Mouse (Mus musculus) ES-Bruce4 (cell line): ENCODE results near the gene Rrp7a. TPM values are rescaled to one million over a fixed set of nuclear protein-coding genes. Genes with fewer than 3 reads are reported as not detected.

Source experiments
- H3K27ac ChIP-seq: 2 replicates; pipeline ENCODE4 v1.5.1; 2012; ENCODE audit warnings: low read length, inconsistent platforms; ENCODE audit not compliant: insufficient read depth
- H3K27me3 ChIP-seq: 2 replicates; pipeline ENCODE4 v1.6.1; 2012; ENCODE audit warnings: mild to moderate bottlenecking, low read length, inconsistent platforms; ENCODE audit not compliant: control insufficient read depth, poor library complexity, insufficient read depth, severe bottlenecking
- H3K36me3 ChIP-seq: 2 replicates; pipeline ENCODE4 v1.6.1; 2012; ENCODE audit warnings: inconsistent platforms, mild to moderate bottlenecking, low read length, moderate library complexity; ENCODE audit not compliant: control insufficient read depth, poor library complexity, insufficient read depth, severe bottlenecking
- H3K4me1 ChIP-seq: one replicate; pipeline ENCODE4 v1.8.1; 2011; ENCODE audit warnings: low read length; ENCODE audit not compliant: control insufficient read depth, insufficient read depth
- H3K4me3 ChIP-seq: 2 replicates; pipeline ENCODE4 v1.5.1; 2011; ENCODE audit warnings: low read depth, mild to moderate bottlenecking, low read length
- H3K9ac ChIP-seq: 2 replicates; pipeline ENCODE4 v1.6.1; 2012; ENCODE audit warnings: low read depth, mild to moderate bottlenecking, inconsistent platforms; ENCODE audit not compliant: poor library complexity, severe bottlenecking
- H3K9me3 ChIP-seq: replicated peaks from 2 replicates; pipeline ENCODE4 v1.6.1; 2012; ENCODE audit warnings: mild to moderate bottlenecking, low read length, inconsistent platforms; ENCODE audit not compliant: control insufficient read depth, poor library complexity, insufficient read depth, severe bottlenecking
- CTCF ChIP-seq: IDR thresholded peaks from one replicate; pipeline ENCODE4 v1.8.1; 2011; ENCODE audit warnings: low read depth, low read length
- EP300 ChIP-seq: IDR thresholded peaks from 2 replicates; pipeline ENCODE4 v1.6.1; 2011; ENCODE audit warnings: low read depth, low read length; ENCODE audit not compliant: insufficient read depth
- POLR2A ChIP-seq: IDR thresholded peaks from one replicate; pipeline ENCODE4 v1.8.1; 2011; ENCODE audit warnings: low read length; ENCODE audit not compliant: insufficient read depth
- polyA plus RNA-seq: library from polyadenylated mRNA; stranded (reverse); fragments of >200 nt; gene quantifications from 2 replicates; pipeline ENCODE4 v1.2.4, GENCODE M21; 2011; ENCODE audit warnings: low read depth; ENCODE audit not compliant: missing spikeins, insufficient read depth, insufficient read length

Rrp7a gene
- polyA plus RNA-seq, 1 experiment, result 90.8 TPM

- peaks cover 3% of the 10 kb centered on the region for H3K4me1 ChIP-seq
- no peaks in the 10 kb centered on the region for H3K27me3 ChIP-seq
- H3K36me3 ChIP-seq, result no peaks in the 10 kb centered on the region
- no peaks in the 10 kb centered on the region for H3K9me3 ChIP-seq
- TF ChIP-seq EP300 (no peak), CTCF (no peak), POLR2A (no peak)
- H3K27ac ChIP-seq, result no peak overlapping the region
- H3K4me3 ChIP-seq, result no peak overlapping the region
- no peak overlapping the region for H3K9ac ChIP-seq
These were observed 28.9 kb downstream of the Rrp7a start for GRCm38 (mm10) chr15:83093687-83094086.

DNA sequence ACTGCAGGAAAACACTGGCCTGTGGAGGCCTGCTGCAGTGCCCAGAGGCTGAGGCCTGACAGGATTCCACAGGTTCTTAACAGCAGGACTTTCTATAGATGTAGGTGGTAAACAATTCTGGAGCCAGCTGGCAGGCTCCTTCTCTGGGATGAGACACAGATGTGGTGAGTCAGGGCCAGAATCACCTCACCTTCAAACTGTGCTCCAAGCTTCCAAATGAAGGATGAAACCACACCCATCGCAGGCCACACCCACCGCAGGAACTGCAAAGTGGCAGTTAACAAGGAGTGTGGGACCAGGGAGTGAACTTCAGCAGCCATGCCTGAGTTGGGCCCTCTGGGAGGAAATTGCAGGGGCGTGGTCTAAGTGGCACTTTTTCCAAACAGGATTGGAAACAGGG is 31.7 kb downstream of the Rrp7a start:
- H3K36me3 ChIP-seq, result no peaks in the 10 kb centered on the region
- no peaks in the 10 kb centered on the region for H3K27me3 ChIP-seq
- TF ChIP-seq EP300 (peak; percentile 67; the same call in 1 of the 2 replicates), POLR2A (no peak)
- H3K9me3 ChIP-seq, result no peaks in the 10 kb centered on the region
- H3K9ac ChIP-seq, result no peak overlapping the region
- H3K4me1 ChIP-seq, result peaks cover 5% of the 10 kb centered on the region
- 0 out of 2 replicates have a peak overlapping the region, but pooled peaks have one; percentile 11 for H3K27ac ChIP-seq
- no peak overlapping the region for H3K4me3 ChIP-seq

GRCm38 (mm10) chr15:83089429-83089605 is 33.3 kb downstream of the Rrp7a start, which contains the start of gene Serhl:
TSS of gene Serhl (plus strand) at chr15:83089506.
- Histone ChIP-seq H3K27me3 (no peaks in the 10 kb centered on the region), H3K4me3 (no peak within 1 kb of the TSS), H3K27ac (no peak within 1 kb of the TSS), H3K4me1 (peaks cover 5% of the 10 kb centered on the region), H3K9ac (no peak within 1 kb of the TSS), H3K9me3 (no peaks in the 10 kb centered on the region), H3K36me3 (no peaks in the 10 kb centered on the region)
- TF ChIP-seq POLR2A (no peak), EP300 (no peak)

DNA sequence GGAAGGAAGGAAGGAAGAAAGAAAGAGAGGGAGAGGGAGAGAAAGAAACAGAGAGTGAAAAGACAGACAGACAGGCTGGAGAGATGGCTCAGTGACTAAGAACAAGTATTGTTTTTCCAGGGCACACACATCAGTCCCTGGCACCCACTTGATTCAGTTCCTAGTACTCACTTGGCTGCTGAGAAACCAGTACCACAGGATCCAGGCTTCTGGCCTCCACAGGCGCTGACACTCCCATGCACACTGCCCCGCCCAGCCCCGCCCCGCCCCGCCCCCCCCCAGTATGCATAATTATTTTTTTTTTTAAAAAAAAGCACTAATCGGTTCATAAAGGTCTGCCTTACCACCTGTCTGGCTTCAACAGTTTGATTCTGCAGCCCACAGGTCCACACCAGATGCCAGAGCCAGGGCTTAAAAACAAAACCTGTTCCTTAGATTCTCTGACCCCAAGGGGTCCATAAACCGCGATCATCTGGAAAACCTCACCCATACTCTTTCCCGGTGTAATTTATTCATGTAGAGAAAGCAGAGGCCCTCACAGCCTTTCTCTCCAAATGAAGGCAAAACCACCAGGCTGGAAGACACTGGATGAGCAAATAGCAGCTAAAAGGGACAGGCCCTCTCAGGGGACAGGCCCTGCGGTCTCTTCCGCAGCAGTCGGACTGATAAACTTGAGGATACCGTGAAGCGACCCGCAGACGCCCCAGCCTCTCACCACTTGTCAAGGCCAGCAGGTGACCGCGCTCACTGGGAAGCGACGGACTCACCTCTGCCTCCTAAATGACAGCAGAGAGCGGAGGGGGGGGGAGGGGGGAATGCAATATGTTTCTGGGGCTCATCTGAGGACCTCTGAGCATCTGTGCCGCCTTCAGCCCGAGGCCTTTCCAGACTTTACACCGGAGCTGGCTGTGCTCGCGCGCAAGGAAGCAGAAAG is 33.8 kb downstream of the Rrp7a start:
- TF ChIP-seq EP300, result peak; percentile 37; the same call in 1 of the 2 replicates
- TF ChIP-seq CTCF, result no peak
- H3K27ac ChIP-seq, result no peak overlapping the region
- H3K9ac ChIP-seq, result no peak overlapping the region
- no peak overlapping the region for H3K4me3 ChIP-seq
- H3K9me3 ChIP-seq, result no peaks in the 10 kb centered on the region
- no peaks in the 10 kb centered on the region for H3K36me3 ChIP-seq
- H3K27me3 ChIP-seq, result no peaks in the 10 kb centered on the region
- H3K4me1 ChIP-seq, result peaks cover 5% of the 10 kb centered on the region

DNA sequence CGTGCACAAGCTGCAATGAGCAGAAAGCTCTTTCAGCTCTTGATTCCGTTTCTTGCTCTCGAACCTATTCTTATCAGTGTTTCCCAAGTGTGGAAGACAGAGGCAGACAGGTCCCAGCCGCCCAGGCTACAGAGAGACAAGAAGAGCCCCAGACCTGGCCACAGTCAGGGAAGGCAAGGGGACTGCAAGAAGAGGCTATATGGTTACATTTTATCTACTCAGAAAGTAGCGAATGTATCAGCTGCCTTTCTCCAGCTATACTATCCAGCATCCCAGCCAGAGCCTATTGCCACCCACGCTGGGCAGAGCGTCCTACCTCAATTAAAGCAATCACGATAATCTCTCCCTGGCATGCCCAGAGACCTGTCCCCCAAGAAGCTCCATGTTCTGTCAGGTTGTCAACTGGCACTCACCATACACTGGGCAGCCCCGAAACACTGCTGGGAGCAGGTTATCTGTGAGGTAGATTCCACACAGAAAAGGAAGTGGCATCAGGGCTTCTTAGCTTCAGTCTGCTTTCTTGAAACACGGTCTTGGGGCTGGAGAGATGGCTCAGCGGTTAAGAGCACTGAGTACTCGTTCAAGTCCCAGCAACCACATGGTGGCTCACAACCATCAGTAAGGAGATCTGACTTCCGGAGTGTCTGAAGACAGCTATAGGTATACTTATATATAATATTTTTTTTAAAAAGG is 35.8 kb downstream of the Rrp7a start:
- no peak overlapping the region for H3K4me3 ChIP-seq
- peaks cover 5% of the 10 kb centered on the region for H3K4me1 ChIP-seq
- no peaks in the 10 kb centered on the region for H3K27me3 ChIP-seq
- H3K36me3 ChIP-seq, result no peaks in the 10 kb centered on the region
- no peaks in the 10 kb centered on the region for H3K9me3 ChIP-seq
- no peak overlapping the region for H3K9ac ChIP-seq
- H3K27ac ChIP-seq, result no peak overlapping the region
- TF ChIP-seq POLR2A (no peak), CTCF (no peak), EP300 (no peak)

GRCm38 (mm10) chr15:83085901-83086300 is 36.7 kb downstream of the Rrp7a start:
- Histone ChIP-seq H3K4me3 (no peak overlapping the region), H3K9me3 (no peaks in the 10 kb centered on the region), H3K27me3 (no peaks in the 10 kb centered on the region), H3K36me3 (no peaks in the 10 kb centered on the region), H3K9ac (no peak overlapping the region), H3K27ac (no peak overlapping the region), H3K4me1 (peaks cover 5% of the 10 kb centered on the region)
- TF ChIP-seq EP300 (no peak), POLR2A (no peak), CTCF (peak; percentile 97)
